Mouse (Mus musculus): Measurements from ENCODE around the gene Gm9945.

Gm9945 gene

GRCm38 (mm10) chr11:53479783-53480301, at the start of gene Gm9945, which contains the start of gene Sowaha:
Gene Gm9945, plus strand, starts transcription at chr11:53480166.
Gene Sowaha, minus strand, starts transcription at chr11:53480274.
- peak; percentile 79 for DNase-seq

GRCm38 (mm10) chr11:53430300-53430669, 49.7 kb upstream of the Gm9945 start:
- DNase-seq = no peak

DNA sequence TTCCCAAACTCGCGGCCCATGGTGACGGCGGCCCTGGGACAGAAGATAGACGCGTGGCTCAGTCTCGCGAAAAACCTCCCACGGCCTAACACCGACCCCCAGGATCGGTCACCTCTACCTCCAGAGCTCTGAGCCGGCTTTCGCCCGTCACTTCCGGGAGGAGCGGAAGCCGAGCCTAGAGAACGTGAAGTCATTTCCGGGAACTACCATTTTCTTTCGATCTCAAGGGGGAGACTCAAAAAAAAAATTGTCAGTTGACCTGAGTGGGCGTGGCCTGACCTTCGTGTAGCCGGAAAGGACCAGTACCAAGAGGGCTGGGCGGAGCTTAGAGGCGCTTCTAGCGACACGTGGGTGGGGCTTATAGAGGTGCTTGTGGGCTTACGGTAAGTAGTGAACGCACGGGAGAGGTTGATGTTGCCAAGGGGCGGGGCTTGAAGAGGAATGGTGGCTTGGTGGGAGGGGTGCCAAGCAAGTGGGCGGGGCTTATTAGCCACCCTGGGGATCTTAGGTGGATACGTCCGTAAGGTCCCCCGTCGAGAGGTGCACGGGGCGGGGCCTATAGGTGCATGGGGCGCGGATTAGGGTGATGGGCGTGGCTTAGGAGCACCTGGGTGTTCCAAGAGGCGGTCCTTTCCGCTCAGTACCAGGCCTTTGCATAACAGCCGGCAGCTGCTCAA, 49.2 kb upstream of the Gm9945 start, which contains the start of the genes Uqcrq and Gdf9:
Uqcrq (minus strand) TSS at position 162 of the 677 bp plus-strand sequence.
Gdf9 (plus strand) TSS at position 354 of the 677 bp plus-strand sequence.
- peak; percentile 100 for DNase-seq

DNA sequence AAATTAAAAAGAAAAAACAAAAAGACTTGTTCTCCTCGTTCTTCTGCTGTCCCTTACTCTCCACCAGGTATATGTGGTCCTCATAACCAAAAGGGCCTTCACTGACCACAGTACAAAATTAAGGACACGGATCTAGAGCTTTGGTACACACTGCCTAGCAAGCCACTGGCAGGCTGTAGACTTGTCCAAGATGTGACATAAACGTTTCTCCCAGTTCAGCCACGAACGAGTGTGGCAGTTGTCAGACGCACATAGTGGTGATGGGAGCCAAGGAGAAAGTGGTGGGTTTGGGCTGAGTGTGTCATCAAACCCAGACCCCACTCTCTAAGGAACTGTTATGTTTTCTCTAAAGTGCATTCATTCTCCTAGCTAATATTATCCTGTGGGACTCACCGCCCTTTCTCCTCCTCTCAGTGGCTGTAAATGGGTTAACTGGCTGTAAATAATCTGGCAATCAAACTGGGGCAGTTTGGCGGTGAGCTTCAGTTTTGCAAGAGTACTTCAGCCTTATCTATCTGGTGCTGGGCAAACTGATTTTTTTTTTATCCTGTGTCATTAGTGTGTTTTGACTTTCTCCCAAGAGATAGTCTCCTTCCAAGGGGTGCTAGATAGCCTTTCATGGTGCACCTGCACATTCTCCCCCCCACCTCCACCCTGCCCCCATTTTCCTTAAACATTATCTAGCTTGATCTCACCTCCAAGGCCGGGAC, 48.5 kb upstream of the Gm9945 start:
- no peak for DNase-seq

DNA sequence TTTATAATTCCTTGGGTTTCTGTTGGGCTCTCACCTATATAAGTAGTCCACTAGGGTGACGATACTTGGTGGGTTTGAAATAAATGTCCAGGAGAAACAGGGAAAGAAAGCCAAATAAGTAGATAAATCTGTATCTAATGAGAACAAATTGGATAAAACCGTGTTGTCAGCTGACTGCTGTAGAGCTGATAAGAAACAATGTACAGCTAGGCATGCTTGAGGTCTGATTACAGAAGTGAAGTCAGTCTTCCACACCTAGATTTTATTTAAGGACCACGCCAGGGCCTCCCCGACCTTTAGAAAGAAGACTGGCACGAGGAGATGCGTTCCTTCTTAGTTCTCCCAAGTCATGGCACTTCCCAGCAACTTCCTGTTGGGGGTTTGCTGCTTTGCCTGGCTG, 46.9 kb upstream of the Gm9945 start:
- DNase-seq = no peak

DNA sequence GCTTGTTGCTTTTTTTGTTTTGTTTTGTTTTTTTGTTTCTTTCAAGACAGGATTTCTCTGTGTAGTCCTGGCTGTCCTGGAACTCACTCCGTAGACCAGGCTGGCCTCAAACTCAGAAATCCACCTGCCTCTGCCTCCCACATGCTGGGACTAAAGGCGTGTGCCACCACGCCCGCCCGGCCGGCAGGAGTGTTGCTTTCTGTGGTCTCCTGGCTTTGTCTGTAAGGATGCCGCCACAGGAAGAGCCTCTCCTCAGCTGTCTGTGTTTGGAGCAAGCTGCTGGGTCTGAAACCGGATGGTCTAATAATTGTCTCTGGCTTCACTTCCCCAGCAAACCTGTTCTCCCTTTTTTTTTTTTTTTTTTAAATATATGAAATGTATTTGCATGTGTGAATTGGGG, 44.5 kb upstream of the Gm9945 start:
- DNase-seq = no peak

- no peak for DNase-seq
These were observed 43.6 kb upstream of the Gm9945 start for GRCm38 (mm10) chr11:53436338-53436737.

- DNase-seq = no peak
These were observed 38.0 kb upstream of the Gm9945 start for GRCm38 (mm10) chr11:53441921-53442320.

GRCm38 (mm10) chr11:53443861-53444260, 36.1 kb upstream of the Gm9945 start:
- DNase-seq = no peak

GRCm38 (mm10) chr11:53445562-53445961, 34.4 kb upstream of the Gm9945 start:
- DNase-seq = no peak

GRCm38 (mm10) chr11:53446183-53446582, 33.8 kb upstream of the Gm9945 start:
- no peak for DNase-seq

- no peak for DNase-seq
These were observed 32.0 kb upstream of the Gm9945 start for GRCm38 (mm10) chr11:53447996-53448395.

GRCm38 (mm10) chr11:53448529-53448928, 31.4 kb upstream of the Gm9945 start:
- DNase-seq = peak; percentile 74

DNA sequence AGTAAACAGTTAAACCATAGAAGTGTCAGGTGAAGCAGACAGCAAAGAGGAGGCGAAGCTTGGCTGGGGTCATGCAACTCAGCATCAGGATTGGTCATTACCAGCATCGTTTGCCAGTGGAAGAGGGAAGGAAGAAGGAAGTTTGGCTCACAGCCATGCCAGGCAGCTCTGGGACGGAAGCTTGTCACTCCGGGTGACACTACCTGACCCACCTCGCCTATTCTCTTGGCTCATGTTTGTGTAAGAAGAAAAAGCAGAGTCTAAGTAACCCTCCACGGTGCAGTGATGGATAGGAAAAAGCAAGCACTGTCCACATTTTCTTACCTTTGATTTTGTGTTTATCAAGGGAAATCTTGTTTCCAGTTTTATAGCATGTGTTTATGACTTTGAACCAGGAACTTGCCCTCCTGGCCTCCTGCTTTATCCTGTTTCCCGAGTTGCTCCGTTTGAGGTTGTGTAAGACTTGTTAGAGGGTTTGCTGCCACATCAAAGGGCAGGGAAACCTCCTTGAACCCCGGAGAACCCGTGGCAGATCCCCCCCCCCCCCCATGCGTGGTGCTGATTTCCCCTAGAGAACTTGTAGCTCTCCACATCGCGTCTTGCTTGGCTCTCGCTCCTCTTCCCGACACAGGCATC, 29.8 kb upstream of the Gm9945 start:
- no peak for DNase-seq

DNA sequence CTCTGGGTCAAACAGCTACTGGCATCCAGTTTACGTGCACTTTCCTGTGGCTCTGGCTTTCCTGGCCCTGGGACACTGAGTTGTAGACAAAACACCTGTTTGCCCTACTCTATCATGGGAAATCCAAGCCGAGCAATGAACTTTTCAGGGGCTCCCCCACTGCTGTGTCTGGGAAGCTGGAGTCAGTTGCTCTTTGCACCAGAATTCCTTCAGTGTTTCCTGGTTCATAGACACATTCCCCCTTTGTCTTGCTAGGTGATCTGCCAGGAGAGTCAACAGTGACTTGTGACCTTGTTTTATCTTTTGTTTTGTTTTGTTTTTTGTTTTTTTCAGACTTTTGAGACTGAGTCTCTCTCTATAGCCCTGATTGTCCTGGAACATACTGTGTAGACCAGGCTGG, 28.6 kb upstream of the Gm9945 start:
- DNase-seq = no peak

- peak; percentile 31 for DNase-seq
These were observed 27.6 kb upstream of the Gm9945 start for GRCm38 (mm10) chr11:53452396-53452795.

GRCm38 (mm10) chr11:53453031-53453430, 26.9 kb upstream of the Gm9945 start:
- DNase-seq = no peak

GRCm38 (mm10) chr11:53456474-53457371, 23.2 kb upstream of the Gm9945 start, which contains the start of the genes Gm10447 and Shroom1:
Gene Gm10447, minus strand, starts transcription at chr11:53457110.
Gene Shroom1, plus strand, starts transcription at chr11:53457205.
- DNase-seq = peak; percentile 36

DNA sequence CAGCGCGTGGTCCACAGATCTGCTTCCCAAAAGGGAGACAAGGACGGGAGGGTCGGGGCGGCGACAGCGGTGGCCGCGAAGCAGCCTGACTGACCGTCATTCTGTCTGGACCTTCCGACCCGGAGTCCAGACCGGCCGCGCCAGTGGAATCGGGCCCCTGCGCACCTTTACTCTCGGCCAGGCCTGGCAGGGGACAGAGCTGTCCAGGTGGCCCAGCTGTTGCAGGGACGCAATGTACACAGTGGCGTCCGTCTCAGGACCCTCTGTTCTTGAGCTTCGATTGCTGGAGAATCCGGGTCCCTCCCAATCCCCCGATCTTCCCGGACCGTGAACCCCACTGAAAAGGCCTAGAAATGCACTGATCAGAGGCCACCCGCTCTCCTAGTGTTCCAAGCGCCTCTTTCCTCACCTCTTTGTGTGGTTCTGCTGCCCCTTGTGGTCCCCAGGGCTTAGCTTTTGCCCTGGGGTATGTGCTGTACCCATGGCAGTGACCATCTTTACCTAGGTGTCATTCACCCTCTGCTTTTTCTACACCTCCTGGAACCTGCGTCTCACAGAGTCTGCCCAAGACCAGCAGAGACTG, 22.5 kb upstream of the Gm9945 start:
- no peak for DNase-seq

GRCm38 (mm10) chr11:53458996-53459395, 21.0 kb upstream of the Gm9945 start:
- no peak for DNase-seq

- DNase-seq = no peak
These were observed 19.8 kb upstream of the Gm9945 start for GRCm38 (mm10) chr11:53460192-53460591.

- DNase-seq = peak; percentile 30
These were observed 18.2 kb upstream of the Gm9945 start for GRCm38 (mm10) chr11:53461727-53462126.

Measured in kidney, adult 11 months (tissue).